Mouse (Mus musculus) myocyte (in vitro differentiated cells): ENCODE measurements around the gene Dpep3.

Experiments
- CEBPB ChIP-seq: IDR thresholded peaks from 2 replicates; pipeline ENCODE4 v1.6.1; 2011; ENCODE audit warnings: mild to moderate bottlenecking, moderate library complexity; ENCODE audit not compliant: poor library complexity, insufficient read depth, severe bottlenecking
- E2F4 ChIP-seq: IDR thresholded peaks from one replicate; pipeline ENCODE4 v1.6.1; 2011; ENCODE audit warnings: mild to moderate bottlenecking, control low read depth, moderate library complexity; ENCODE audit not compliant: insufficient read depth
- MAX ChIP-seq: IDR thresholded peaks from one replicate; pipeline ENCODE4 v1.6.1; 2011; ENCODE audit warnings: low read depth, mild to moderate bottlenecking, control low read depth
- MYOD1 ChIP-seq, 3 experiments: IDR thresholded peaks; one replicate each; pipeline ENCODE4 v1.6.1; 2011; ENCODE audit warnings: control low read depth in 2 of 3, low read depth in 2 of 3, mild to moderate bottlenecking in 2 of 3, moderate library complexity in 1 of 3; ENCODE audit not compliant: insufficient read length in 2 of 3, control insufficient read depth in 1 of 3
- MYOG ChIP-seq, 3 experiments: IDR thresholded peaks; one replicate each; pipeline ENCODE4 v1.6.1; 2011; ENCODE audit warnings: control low read depth in 2 of 3, low read depth in 2 of 3, mild to moderate bottlenecking in 2 of 3; ENCODE audit not compliant: insufficient read length in 2 of 3, control insufficient read depth in 1 of 3, insufficient read depth in 1 of 3
- POLR2A ChIP-seq: IDR thresholded peaks from one replicate; pipeline ENCODE4 v1.6.1; 2011; ENCODE audit warnings: low read depth, mild to moderate bottlenecking, control low read depth, moderate library complexity; ENCODE audit not compliant: insufficient read length
- POLR2AphosphoS2 ChIP-seq: IDR thresholded peaks from one replicate; pipeline ENCODE4 v1.6.1; 2011; ENCODE audit warnings: low read depth, control low read depth; ENCODE audit not compliant: insufficient read length
- REST ChIP-seq: IDR thresholded peaks from one replicate; pipeline ENCODE4 v1.6.1; 2011; ENCODE audit warnings: mild to moderate bottlenecking, control low read depth, moderate library complexity; ENCODE audit not compliant: insufficient read depth, insufficient read length
- SRF ChIP-seq: IDR thresholded peaks from one replicate; pipeline ENCODE4 v1.6.1; 2011; ENCODE audit warnings: low read depth; ENCODE audit not compliant: control insufficient read depth, insufficient read length
- TCF12 ChIP-seq: IDR thresholded peaks from one replicate; pipeline ENCODE4 v1.6.1; 2011; ENCODE audit warnings: mild to moderate bottlenecking, control low read depth; ENCODE audit not compliant: poor library complexity, insufficient read depth, severe bottlenecking
- TCF3 ChIP-seq: IDR thresholded peaks from one replicate; pipeline ENCODE4 v1.6.1; 2011; ENCODE audit warnings: low read depth, control low read depth; ENCODE audit not compliant: insufficient read length
- USF1 ChIP-seq: IDR thresholded peaks from one replicate; pipeline ENCODE4 v1.6.1; 2011; ENCODE audit warnings: low read depth, mild to moderate bottlenecking, control low read depth, moderate library complexity

DNA sequence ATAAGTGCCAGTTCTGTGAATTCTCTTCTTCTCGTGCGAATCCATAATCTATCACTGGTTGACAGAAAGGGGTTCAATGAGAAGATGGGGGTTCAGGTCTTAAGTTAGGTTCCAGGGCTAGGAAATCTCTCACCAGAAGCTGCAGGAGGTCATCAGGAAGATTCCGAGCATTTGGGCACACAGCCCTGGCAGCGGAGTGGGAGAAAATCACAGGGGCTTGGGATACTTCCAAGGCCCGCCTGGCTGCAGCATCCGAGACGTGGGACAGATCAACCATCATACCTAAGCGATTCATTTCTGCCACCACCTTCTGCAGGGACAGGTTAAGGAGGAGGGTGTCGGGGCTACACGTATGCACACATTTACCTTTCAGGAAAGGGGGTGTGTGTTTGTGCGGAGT lies 9.3 kb upstream of the Dpep3 start:
- TF ChIP-seq POLR2A (no peak), CEBPB (no peak), TCF12 (no peak), POLR2AphosphoS2 (no peak), E2F4 (no peak), USF1 (no peak), MAX (no peak), SRF (no peak), MYOG (IDR thresholded peaks at IDR 0.05; ENCODE audit: control insufficient read depth in 1 of 3, insufficient read depth in 1 of 3, insufficient read length in 2 of 3, low read depth in 2 of 3) (no peak), MYOD1 (IDR thresholded peaks at IDR 0.05; ENCODE audit: control insufficient read depth in 1 of 3, insufficient read length in 2 of 3, low read depth in 2 of 3) (no peak), REST (no peak), TCF3 (no peak)
